Mouse (Mus musculus) lung, postnatal 25 days (tissue): Measurements from ENCODE around the gene Hist1h4c.
A peak's percentile ranks its signal among the peaks of the same experiment; 100 is the strongest.

Experiments used
- DNase-seq: peaks from one replicate; pipeline ENCODE4 v3.0.0; 2022; ENCODE audit warnings: low spot score

Gene Hist1h4c

DNA sequence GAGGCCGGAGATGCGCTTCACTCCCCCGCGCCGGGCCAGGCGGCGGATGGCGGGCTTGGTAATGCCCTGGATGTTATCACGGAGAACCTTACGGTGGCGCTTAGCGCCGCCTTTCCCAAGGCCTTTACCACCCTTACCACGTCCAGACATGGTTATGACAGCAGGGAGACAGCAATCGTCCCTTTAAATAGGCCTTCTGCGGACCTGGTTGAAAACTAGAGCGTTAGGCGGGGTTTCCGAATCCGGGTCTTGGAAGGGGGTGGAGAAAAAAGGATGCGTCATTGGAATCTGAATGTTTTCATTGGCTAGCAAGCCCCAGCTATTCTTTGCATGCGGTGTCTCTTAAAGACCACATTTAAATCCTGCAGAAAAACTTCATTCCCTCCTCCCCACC lies at the start of gene Hist1h4c:
Gene Hist1h4c (minus strand): TSS at position 155 of the 394 bp plus-strand sequence.
- DNase-seq: peak; percentile 99

DNA sequence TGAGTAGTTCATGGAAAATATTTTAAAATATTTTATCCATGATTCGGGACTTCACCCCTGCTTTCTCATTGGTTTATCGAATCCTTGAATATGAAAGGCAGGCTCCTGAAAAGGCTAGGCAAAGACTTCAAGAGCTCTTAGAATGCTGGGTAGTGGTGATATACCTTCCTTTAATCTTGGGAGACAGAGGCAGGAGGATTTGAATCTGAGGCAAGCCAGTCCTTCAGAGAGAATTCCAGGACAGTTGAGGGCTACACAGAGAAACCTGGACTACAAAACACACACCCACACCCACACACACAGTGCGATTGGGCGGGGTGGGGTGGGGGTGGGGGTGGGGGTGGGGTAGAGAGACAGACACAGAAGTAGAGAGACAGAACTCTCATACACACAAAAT lies 49.6 kb upstream of the Hist1h4c start:
- no peak for DNase-seq

DNA sequence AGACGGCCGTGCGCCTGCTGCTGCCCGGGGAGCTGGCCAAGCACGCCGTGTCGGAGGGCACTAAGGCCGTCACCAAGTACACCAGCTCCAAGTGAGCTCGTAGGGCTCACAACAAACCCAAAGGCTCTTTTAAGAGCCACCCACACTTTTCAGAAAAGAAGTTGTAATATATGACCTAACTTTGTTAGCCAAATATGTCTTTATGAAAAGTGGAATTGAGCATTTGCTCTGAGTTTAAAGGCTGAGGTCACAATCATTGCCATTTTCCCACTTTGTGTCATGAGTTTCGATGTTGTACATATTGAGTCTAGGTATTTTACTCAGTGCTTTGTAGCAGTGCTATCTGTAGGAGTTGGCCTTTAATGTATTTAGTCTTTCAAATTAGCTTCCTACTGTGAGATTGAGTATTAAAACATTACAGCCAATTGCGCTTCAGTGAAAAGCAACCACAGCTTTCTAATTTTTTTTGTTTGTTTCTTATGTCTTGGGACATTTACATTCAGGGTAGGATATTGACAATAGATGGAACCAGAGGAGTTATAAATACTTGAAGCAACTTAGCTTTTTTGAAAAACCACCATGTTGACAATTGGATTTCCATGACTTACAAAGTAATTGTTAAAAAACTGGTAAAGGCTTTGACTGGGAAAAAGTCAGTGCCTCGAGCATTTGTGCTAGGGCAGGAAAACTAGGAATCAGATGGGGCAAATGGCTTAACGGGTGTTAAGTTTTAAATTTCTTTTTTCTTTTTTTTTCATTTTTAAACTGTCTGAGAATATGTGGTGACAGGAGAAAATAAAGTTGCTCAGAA lies 49.0 kb upstream of the Hist1h4c start:
- no peak for DNase-seq

DNA sequence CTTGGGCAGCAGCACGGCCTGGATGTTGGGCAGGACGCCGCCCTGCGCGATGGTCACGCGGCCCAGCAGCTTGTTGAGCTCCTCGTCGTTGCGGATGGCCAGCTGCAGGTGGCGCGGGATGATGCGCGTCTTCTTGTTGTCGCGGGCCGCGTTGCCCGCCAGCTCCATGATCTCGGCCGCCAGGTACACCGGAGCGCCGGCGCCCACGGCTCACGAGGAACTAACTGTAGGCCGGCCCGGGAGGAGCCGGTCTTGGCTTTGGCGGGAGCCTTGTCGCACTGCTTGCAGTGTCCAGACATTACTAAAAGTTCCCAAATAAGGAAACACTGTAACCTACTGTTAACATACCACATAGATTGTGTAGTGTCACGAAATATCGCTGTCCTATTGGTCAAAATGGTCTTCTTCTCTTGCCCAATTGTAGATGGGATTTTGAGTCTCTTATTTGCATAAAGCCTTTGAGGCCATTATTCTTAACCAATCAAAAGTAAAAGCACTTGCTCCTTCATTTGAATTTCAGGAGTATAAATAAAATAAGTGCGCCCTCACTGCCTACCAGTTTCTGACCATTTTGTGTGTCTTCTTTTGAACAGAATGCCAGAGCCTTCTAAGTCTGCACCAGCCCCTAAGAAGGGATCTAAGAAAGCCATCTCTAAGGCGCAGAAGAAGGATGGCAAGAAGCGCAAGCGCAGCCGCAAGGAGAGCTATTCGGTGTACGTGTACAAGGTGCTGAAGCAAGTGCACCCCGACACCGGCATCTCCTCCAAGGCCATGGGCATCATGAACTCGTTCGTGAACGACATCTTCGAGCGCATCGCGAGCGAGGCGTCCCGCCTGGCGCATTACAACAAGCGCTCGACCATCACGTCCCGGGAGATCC lies 48.2 kb upstream of the Hist1h4c start, which contains the start of gene Hist1h2bb:
Gene Hist1h2bb (plus strand): TSS at position 534 of the 880 bp plus-strand sequence.
- peak; percentile 93 for DNase-seq

DNA sequence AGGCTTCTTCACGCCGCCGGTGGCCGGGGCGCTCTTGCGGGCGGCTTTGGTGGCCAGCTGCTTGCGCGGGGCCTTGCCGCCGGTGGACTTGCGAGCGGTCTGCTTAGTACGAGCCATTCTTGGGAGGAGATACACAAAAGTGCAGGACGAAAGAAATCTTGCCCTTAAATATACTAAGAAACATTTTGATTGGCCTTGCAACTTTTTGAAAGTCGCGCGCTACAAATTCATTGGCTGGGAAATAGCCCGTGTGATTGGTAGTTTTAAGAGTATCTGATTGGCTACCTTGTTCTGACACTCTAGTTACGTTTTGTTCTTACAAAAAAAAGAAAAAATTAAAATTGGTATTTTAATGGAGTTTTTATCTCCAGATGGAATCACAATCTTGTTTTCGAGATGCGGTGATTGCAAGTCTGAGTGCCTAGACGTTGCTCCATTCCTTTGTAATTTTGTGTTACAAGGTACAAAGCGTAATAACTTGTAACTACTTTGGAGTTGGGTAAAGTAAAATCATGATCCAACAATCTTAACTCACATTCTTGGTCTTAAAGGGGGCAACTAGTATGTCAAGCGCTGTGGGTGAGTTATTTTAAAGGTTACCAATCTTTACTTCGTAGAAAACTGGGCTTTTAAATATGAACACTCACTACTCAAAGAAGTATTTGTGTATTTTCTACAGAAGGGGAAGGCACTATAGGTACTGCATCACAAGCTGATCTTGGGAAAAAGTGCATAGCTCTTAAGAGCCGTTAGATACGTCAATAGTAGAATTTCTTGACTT lies 47.3 kb upstream of the Hist1h4c start, which contains the start of gene Hist1h3c:
Gene Hist1h3c (minus strand): TSS at position 222 of the 781 bp plus-strand sequence.
- DNase-seq: peak; percentile 86

DNA sequence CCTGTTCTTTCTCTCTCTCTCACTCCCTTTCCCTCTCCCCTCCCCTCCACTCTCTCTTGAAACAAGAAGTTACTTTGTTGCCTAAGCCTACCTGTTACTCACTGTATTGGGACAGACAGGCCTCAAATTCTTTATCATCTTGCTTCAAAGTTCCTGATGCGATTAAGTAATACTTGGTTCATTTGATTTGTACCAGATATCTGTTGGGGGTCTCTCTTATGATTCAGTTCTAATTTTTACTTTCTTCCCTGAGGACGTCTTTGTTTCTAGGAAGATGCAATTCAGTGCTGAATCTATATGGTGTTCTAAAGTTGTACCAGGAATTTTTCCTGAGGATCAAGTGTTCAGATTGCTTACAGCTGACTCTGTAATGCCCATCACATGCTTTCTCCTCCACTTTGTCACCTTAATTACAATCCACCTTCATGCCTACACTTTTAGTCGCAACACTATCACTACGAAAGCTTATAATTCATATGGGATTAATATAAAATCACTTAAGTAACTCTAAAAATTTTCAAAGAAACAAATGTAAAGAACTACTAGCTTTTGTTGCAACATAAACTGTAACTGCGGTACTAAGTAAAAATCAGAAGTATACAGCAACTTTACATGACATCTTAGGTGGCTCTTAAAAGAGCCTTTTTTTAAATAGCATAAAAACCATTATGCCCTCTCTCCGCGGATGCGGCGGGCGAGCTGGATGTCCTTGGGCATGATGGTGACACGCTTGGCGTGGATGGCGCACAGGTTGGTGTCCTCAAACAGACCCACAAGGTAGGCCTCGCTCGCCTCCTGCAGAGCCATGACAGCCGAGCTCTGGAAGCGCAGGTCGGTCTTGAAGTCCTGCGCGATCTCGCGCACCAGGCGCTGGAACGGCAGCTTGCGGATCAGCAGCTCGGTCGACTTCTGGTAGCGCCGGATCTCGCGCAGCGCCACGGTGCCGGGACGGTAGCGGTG lies 46.4 kb upstream of the Hist1h4c start:
- DNase-seq: no peak

DNA sequence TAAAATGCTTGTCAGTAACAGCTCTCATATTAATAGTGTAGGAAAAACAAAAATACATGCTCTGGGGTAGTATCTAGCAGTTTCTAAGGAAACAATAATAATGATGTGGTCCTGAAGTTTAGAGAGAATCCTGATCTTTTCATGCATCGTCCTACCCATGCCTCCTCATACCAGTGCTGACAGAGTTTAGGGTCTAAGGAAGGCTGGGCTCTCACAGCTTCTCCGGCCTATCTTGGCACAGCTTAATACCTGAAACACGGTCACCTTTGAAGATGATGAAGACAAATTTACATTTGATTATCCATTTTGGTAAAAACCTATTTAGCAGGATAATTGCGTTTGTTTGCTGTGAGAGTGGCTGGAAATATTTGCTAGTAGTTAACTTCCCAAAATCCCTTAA lies 45.7 kb upstream of the Hist1h4c start:
- no peak for DNase-seq

DNA sequence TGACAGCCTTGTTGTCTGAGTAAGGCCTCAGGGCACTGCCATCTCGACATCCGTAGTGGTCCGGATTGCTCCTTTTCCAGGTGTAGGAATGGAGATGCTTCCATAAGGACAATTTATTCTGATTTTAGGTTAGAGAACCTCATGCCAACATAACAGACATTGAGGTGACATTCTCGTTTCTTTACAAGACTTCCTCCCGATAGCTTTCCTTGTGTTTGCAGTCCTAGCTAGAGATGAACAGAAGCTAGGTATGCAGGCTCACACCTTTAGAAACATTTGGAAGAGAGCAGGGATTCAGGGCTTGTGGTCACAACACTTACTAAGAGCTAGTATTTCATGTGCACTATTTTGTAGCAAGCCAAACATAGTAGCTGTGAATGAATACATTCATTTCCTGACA lies 45.0 kb upstream of the Hist1h4c start:
- no peak for DNase-seq

DNA sequence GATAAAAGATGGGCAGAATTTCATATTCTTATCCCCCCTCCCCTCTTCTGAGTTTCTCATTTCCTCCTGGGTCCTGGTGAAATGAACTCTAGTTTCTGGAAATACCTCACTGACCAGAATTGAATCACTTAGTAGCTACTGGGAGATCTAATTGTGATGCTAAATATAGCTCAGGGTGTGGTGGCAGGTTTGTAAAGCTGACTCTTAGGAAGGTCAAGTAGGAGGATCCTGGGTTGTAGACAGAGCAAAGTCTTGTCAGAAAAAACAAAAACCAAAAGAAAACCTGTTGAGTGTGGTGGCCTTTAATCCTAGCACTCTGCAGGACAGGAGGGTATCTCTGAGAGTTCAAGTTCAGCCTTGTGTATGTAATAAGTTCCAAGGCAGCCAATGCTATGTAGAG lies 43.8 kb upstream of the Hist1h4c start:
- no peak for DNase-seq

DNA sequence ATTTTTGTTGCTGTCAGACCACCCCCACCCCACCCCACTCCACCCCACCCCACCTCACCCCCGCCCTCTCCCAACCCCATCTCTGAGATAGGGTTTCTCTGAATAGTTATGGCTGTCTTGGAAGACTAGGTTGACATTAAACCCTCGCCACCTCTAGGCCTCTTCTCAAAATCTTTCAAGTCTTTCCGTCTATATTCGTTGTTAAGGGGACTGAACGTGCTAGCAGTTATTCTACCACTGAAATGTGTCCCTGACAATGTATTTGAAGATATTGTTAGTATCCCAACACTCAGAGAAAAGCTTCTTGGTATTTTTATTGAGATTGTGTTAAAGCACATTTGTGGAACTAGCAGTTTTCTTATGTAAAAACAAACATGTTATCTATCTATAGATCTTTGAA lies 42.7 kb upstream of the Hist1h4c start:
- DNase-seq: no peak

DNA sequence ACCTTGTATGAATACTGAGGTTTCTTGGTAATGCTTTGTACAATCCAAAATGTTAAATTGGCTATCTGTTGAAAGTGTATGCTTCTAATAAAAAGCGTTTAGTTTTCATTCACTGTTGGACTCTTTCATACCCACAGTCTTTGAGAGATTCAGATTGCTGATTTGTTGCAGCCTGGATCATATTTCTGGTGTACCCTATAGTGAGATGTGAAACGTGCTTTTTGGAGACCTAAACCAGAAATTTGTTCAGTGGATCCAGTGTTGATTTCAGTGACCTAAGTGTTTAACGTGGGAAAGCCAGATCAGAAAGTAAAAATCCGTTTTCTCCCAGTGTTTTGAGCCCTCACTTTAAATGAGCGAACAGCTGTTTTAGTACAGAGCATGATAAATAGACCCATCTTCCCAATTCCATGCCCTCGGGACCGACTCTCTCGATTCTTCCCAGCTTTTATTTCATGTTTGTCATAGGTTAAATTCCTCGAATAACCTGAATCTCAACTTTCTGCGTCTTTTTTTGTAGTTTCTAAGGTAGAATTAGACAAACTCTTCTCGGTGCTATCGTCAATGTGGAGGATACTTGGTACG lies 42.1 kb upstream of the Hist1h4c start:
- DNase-seq: no peak

DNA sequence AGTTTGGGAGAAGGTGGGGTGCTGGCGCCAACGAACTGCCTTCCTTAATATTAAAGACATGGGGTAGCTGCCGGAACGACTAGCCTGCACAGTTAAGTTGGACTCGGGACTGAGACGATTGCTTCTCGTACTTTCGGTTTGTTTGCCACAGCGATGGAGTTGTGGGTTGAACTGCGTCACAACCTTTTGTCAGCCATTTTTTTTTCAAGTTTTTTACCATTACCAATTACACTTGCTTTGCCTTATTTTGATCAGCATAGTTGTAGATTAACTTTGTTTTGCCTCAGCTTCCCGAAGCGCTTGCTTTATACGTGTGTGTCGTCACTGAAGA lies 41.6 kb upstream of the Hist1h4c start:
- DNase-seq: no peak

DNA sequence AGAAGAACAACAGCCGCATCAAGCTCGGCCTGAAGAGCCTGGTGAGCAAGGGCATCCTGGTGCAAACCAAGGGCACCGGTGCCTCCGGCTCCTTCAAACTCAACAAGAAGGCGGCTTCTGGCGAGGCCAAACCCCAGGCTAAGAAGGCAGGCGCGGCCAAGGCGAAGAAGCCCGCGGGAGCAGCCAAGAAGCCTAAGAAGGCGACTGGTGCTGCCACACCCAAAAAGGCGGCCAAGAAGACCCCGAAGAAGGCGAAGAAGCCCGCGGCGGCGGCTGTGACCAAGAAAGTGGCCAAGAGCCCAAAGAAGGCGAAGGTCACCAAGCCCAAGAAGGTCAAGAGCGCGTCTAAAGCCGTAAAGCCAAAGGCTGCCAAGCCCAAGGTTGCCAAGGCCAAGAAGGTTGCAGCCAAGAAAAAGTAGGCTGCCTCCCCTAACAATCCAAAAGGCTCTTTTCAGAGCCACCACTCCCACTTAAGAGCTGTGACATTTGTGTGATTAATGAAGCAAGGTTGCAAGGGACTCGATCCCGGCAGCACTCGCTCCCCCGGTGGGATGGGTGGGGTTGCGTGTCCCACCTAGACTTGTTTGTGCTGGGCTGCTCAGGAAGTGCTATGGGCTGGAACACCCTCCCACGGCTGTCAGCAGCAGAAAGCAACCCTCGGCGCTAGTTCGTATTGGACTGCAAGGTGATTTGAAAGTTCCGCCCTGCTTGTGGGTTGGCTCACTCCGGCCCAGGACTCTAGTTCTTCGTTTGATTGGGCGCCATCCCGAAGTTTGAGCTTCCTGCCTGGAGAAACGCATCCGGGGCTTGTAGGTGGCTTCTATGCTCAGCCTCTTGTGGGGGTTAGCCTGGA lies 41.0 kb upstream of the Hist1h4c start:
- DNase-seq: peak; percentile 98

DNA sequence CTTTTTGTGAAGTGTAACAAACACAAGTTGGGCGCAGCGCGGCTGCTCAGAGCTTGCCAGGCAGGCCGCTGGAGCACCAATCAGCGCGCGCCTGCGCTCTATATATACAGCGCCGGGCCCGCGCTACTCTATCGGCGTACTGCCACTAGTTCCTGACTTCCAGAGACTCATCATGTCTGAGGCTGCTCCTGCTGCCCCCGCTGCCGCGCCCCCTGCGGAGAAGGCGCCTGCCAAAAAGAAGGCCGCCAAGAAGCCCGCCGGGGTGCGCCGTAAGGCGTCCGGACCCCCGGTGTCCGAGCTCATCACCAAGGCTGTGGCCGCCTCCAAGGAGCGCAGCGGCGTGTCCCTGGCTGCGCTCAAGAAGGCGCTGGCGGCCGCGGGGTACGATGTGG lies 40.4 kb upstream of the Hist1h4c start, which contains the start of gene Hist1h1c:
Gene Hist1h1c (plus strand): TSS at position 132 of the 392 bp plus-strand sequence.
- peak; percentile 93 for DNase-seq

DNA sequence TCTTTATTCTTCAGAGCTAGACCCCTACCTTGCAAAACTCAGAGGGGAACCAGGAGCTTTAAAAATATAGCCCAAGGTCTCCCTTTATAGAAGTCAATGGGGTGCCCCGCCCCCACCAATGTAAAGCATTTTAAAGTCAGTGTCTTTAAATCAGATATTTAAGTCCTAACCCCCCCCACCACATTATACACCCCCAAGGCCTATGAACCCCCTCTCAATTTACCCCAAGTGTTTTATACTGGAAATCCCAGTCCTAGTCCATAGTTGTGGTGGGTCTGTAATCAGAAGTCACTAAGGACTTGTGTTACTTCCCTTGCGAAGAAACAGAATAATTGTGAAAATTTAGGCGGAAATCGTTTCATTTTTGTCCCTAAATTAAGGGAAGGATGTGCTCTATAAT lies 39.8 kb upstream of the Hist1h4c start:
- no peak for DNase-seq

DNA sequence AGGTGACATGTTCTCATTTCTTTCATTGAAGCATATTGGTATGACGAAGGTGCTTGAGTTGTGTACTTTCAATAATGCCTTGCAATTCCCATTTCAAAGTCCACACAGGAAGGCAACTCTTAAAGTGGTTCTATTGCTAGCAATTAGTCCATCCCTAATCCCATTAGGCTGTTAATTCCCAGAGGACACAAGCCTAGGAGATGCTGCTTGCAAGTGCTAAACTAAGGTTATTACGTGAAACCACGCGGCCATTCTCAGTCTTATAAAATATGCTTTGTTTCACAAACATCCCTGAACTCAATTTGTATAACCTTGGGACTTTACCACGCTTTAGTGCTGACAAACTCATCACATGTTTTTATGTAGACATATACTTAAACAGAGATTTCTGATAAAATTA lies 38.8 kb upstream of the Hist1h4c start:
- DNase-seq: no peak

DNA sequence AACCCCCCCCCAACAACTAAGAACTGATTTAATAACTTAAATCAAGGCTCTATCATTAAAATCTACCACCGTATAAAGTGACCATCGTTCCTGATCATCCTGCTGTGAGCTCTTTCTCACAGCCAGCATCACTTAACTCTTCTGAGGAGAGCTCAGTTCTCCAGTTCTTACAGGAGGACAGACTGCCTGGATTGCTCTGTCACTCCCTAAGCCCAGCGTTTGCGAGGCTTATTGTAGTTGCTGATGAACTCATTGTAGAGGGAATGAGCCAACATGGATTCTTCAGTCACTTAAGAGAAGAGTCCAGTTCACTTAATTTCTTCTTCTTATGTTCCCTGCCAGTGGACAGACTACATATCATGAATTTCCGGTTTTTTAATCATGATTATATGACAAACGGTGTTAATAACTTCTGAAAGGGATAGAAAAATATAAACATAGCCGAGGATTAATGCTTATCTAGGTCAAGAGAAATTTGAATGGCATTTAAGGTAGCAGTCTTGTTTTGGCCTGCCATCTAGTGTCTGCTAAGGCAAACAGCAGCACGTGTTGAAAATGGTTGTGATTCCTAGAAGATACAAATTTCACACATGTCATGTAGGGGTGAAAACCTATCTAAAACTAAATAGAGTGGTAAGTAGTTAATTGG lies 34.0 kb upstream of the Hist1h4c start:
- DNase-seq: peak; percentile 48

DNA sequence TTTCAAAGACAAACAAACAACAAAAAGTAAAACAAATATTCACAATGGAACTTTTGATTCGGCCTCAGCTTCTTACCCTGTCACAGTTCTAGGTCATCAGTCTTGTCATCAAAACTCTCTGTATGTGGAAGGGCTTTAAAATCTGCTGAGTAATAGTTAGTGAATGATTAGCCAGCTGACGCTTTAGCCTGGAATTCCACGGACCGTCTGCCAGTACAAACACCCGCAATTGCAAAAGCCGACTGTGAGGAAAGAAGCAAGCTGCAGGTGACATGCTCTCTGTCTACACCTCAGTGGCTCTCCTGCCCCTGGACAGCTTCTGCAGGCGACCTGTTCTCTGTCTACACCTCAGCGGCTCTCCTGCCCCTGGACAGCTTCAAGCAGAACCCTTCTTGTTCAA lies 32.2 kb upstream of the Hist1h4c start:
- DNase-seq: peak; percentile 73

DNA sequence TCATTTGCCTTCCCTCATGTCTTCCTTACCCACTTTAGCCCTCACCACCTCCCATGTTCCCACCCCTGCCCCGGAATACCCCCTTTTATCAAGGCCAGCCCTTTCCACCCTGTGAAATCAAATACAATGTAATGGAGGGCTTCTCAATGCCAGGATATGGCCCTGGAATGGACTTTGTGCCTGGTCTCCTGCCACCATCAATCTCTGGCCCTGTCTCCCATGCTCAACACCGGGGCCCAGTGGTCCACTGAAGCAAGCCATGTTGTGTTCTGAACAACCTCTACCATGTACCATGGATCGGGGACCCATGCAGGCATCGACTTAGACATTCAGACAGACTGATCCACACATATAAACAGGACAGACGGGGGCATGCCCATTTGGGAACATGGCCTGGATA lies 31.5 kb upstream of the Hist1h4c start:
- DNase-seq: no peak
